Mouse (Mus musculus): Measurements from ENCODE around the gene Mapre1.
"Not testable (repeated sequence)": the region's sequence is repeated elsewhere in the genome, so short reads cannot be mapped to it uniquely, and the experiment has no call there.

Mapre1 gene

GRCm38 (mm10) chr2:153740500-153741436 is at the start of gene Mapre1:
TSS of gene Mapre1 (plus strand) at chr2:153741274.
- peak; percentile 99 for DNase-seq

GRCm38 (mm10) chr2:153693413-153693812 is 47.7 kb upstream of the Mapre1 start:
- not testable (repeated sequence) for DNase-seq

GRCm38 (mm10) chr2:153694462-153695085 is 46.5 kb upstream of the Mapre1 start:
- peak; percentile 76 for DNase-seq

- no peak for DNase-seq
Measured at GRCm38 (mm10) chr2:153696352-153696751, 44.7 kb upstream of the Mapre1 start, which contains the start of gene Dnmt3c. TSS of gene Dnmt3c (plus strand) at chr2:153696652.

GRCm38 (mm10) chr2:153703389-153703788 is 37.7 kb upstream of the Mapre1 start:
- no peak for DNase-seq

GRCm38 (mm10) chr2:153710701-153711330 is 30.3 kb upstream of the Mapre1 start:
- peak; percentile 45 for DNase-seq

- no peak for DNase-seq
Measured at GRCm38 (mm10) chr2:153712646-153713091, 28.4 kb upstream of the Mapre1 start.

- no peak for DNase-seq
Measured at GRCm38 (mm10) chr2:153713227-153713626, 27.8 kb upstream of the Mapre1 start.

- not testable (repeated sequence) for DNase-seq
Measured at GRCm38 (mm10) chr2:153717861-153718260, 23.2 kb upstream of the Mapre1 start.

GRCm38 (mm10) chr2:153723098-153723497 is 18.0 kb upstream of the Mapre1 start:
- DNase-seq: no peak

GRCm38 (mm10) chr2:153724424-153724823 is 16.6 kb upstream of the Mapre1 start:
- no peak for DNase-seq

- DNase-seq: no peak
Measured at GRCm38 (mm10) chr2:153724871-153725270, 16.2 kb upstream of the Mapre1 start.

GRCm38 (mm10) chr2:153725291-153725690 is 15.8 kb upstream of the Mapre1 start:
- DNase-seq: no peak

GRCm38 (mm10) chr2:153734033-153734432 is 7.0 kb upstream of the Mapre1 start:
- DNase-seq: peak; percentile 28

GRCm38 (mm10) chr2:153741437-153742065 is 477 bp downstream of the Mapre1 start:
- peak; percentile 90 for DNase-seq

GRCm38 (mm10) chr2:153747994-153748393 is 6.9 kb downstream of the Mapre1 start:
- no peak for DNase-seq

- no peak for DNase-seq
Measured at GRCm38 (mm10) chr2:153750363-153750762, 9.3 kb downstream of the Mapre1 start.

GRCm38 (mm10) chr2:153762121-153762520 is 21.0 kb downstream of the Mapre1 start:
- DNase-seq: no peak

- no peak for DNase-seq
Measured at GRCm38 (mm10) chr2:153767484-153767883, 26.4 kb downstream of the Mapre1 start.

GRCm38 (mm10) chr2:153768881-153769280 is 27.8 kb downstream of the Mapre1 start:
- no peak for DNase-seq

- DNase-seq: no peak
Measured at GRCm38 (mm10) chr2:153772950-153773349, 31.9 kb downstream of the Mapre1 start.

GRCm38 (mm10) chr2:153775472-153775871 is 34.4 kb downstream of the Mapre1 start:
- DNase-seq: no peak
